Mouse (Mus musculus) liver, embryonic 14.5 days (tissue): ENCODE measurements at regions not wholly inside any gene's neighbourhood (a gene's known extent, or its start where the extent isn't known, plus 50 kb on each side); places are given as distances from the start of the nearest gene placed in this dataset.

Experiments used
- ATAC-seq: fragments of 200-750 bp; cut with Nextera tagmentation; 2 replicates; pipeline ENCODE4 v1.8.0; 2017; ENCODE audit warnings: moderate number of reproducible peaks, mild to moderate bottlenecking, moderate library complexity; ENCODE audit not compliant: insufficient read depth
- DNase-seq, 3 experiments: peaks; one replicate each; pipeline ENCODE4 v3.0.0-alpha.2; 2012 to 2013; ENCODE audit warnings: low read depth in 3 of 3, low spot score in 3 of 3
- H3K27ac ChIP-seq: fragments of 300-500 bp; sonication (generic); 2 replicates; pipeline ENCODE4 v1.5.1; 2014; ENCODE audit warnings: moderate library complexity, mild to moderate bottlenecking, control low read depth, inconsistent platforms
- H3K27me3 ChIP-seq: fragments of 300-500 bp; sonication (generic); 2 replicates; pipeline ENCODE4 v1.6.1; 2014; ENCODE audit warnings: mild to moderate bottlenecking, low read length, moderate library complexity; ENCODE audit not compliant: control insufficient read depth, insufficient read depth
- H3K36me3 ChIP-seq: fragments of 300-500 bp; sonication (generic); replicated peaks from 2 replicates; pipeline ENCODE4 v1.6.1; 2014; ENCODE audit warnings: low read depth; ENCODE audit not compliant: control insufficient read depth, insufficient read depth
- H3K4me1 ChIP-seq, 2 experiments: fragments of 200-500 bp in 1 of 2; fragments of 300-500 bp in 1 of 2; sonication (generic) in 1 of 2; replicated peaks; 2 replicates each; pipeline ENCODE4 v1.6.1; 2012 to 2014; ENCODE audit warnings: antibody characterized with exemption in 1 of 2, inconsistent platforms in 1 of 2, low read length in 1 of 2; ENCODE audit not compliant: control insufficient read depth in 2 of 2, insufficient read depth in 2 of 2
- H3K4me2 ChIP-seq: fragments of 300-500 bp; sonication (generic); 2 replicates; pipeline ENCODE4 v1.6.1; 2014; ENCODE audit warnings: low read depth, mild to moderate bottlenecking, control low read depth, moderate library complexity
- H3K4me3 ChIP-seq, 2 experiments: fragments of 200-500 bp in 1 of 2; fragments of 300-500 bp in 1 of 2; sonication (generic) in 1 of 2; 2 replicates each; pipeline ENCODE4 v1.5.1; 2012 to 2014; ENCODE audit warnings: low read depth in 2 of 2, low read length in 2 of 2, mild to moderate bottlenecking in 2 of 2, control low read depth in 1 of 2, inconsistent platforms in 1 of 2, moderate library complexity in 1 of 2; ENCODE audit not compliant: insufficient read depth in 1 of 2
- H3K9ac ChIP-seq: fragments of 300-500 bp; sonication (generic); replicated peaks from 2 replicates; pipeline ENCODE4 v1.6.1; 2014; ENCODE audit warnings: mild to moderate bottlenecking, control low read depth, moderate library complexity
- H3K9me3 ChIP-seq: fragments of 300-500 bp; sonication (generic); 2 replicates; pipeline ENCODE4 v1.6.1; 2016; ENCODE audit warnings: low read length, mixed read lengths; ENCODE audit not compliant: control insufficient read depth
- CTCF ChIP-seq: IDR thresholded peaks from 2 replicates; pipeline ENCODE4 v1.5.1; 2016; ENCODE audit warnings: antibody characterized with exemption, low read depth, control low read depth
- EP300 ChIP-seq: IDR thresholded peaks from 2 replicates; pipeline ENCODE4 v1.6.1; 2016; ENCODE audit warnings: antibody characterized with exemption, low read depth
- WGBS: fragments of 180-500 bp; shearing (Covaris S2); extraction: QIAGEN DNeasy Blood & Tissue Kit; methylation state at CpG from one replicate; pipeline ENCODE4 v1.1.7; 2014; ENCODE audit not compliant: insufficient replicate concordance; 5-methylcytosine and 5-hydroxymethylcytosine counted together

- H3K9me3 ChIP-seq: no peaks in the 10 kb centered on the region
- no peak overlapping the region for H3K4me2 ChIP-seq
- ATAC-seq: no peak
- TF ChIP-seq CTCF: no peak
- no peak for TF ChIP-seq EP300
- H3K4me1 ChIP-seq: no peaks in the 10 kb centered on the region; a peak in 1 of 4 replicates
- no peak for DNase-seq
- no peaks in the 10 kb centered on the region for H3K27me3 ChIP-seq
- no peak overlapping the region for H3K27ac ChIP-seq
- no peak overlapping the region for H3K9ac ChIP-seq
- H3K4me3 ChIP-seq: no peak overlapping the region
- H3K36me3 ChIP-seq: no peaks in the 10 kb centered on the region
- WGBS: 62% methylated on average over 4 of the region's 4 CpGs
Measured at GRCm38 (mm10) chr2:117548273-117548672, 205.5 kb upstream of the Rasgrp1 start.

- Histone ChIP-seq H3K4me1 (no peaks in the 10 kb centered on the region), H3K27me3 (no peaks in the 10 kb centered on the region), H3K4me3 (no peak overlapping the region), H3K9me3 (no peaks in the 10 kb centered on the region), H3K4me2 (no peak overlapping the region), H3K36me3 (no peaks in the 10 kb centered on the region), H3K27ac (no peak overlapping the region), H3K9ac (no peak overlapping the region)
- no peak for DNase-seq
- TF ChIP-seq CTCF (no peak), EP300 (no peak)
- WGBS: 44% methylated on average over 2 of the region's 2 CpGs
- no peak for ATAC-seq
Measured at GRCm38 (mm10) chr2:117556301-117556700, 213.5 kb upstream of the Rasgrp1 start.

- H3K9ac ChIP-seq: no peak overlapping the region
- no peak overlapping the region for H3K4me3 ChIP-seq
- ATAC-seq (no peak), DNase-seq (no peak)
- no peaks in the 10 kb centered on the region for H3K4me1 ChIP-seq
- no peaks in the 10 kb centered on the region for H3K27me3 ChIP-seq
- TF ChIP-seq CTCF (no peak), EP300 (no peak)
- no peaks in the 10 kb centered on the region for H3K9me3 ChIP-seq
- no peak overlapping the region for H3K27ac ChIP-seq
- no peak overlapping the region for H3K4me2 ChIP-seq
- WGBS: 61% methylated on average over 7 of the region's 7 CpGs
- H3K36me3 ChIP-seq: no peaks in the 10 kb centered on the region
Measured at GRCm38 (mm10) chr2:117570987-117571386, 228.2 kb upstream of the Rasgrp1 start.

GRCm38 (mm10) chr2:117587381-117587780, 244.6 kb upstream of the Rasgrp1 start:
- no peak overlapping the region for H3K4me2 ChIP-seq
- no peak overlapping the region for H3K4me3 ChIP-seq
- DNase-seq (no peak), ATAC-seq (no peak)
- H3K9ac ChIP-seq: no peak overlapping the region
- TF ChIP-seq CTCF (no peak), EP300 (no peak)
- no peaks in the 10 kb centered on the region for H3K36me3 ChIP-seq
- no peaks in the 10 kb centered on the region for H3K9me3 ChIP-seq
- 50% methylated on average over 3 of the region's 3 CpGs for WGBS
- no peaks in the 10 kb centered on the region for H3K27me3 ChIP-seq
- H3K4me1 ChIP-seq: no peaks in the 10 kb centered on the region
- H3K27ac ChIP-seq: no peak overlapping the region

- no peak for ATAC-seq
- Histone ChIP-seq H3K4me1 (no peaks in the 10 kb centered on the region), H3K27ac (no peak overlapping the region), H3K9ac (no peak overlapping the region), H3K27me3 (no peaks in the 10 kb centered on the region), H3K36me3 (no peaks in the 10 kb centered on the region), H3K9me3 (no peaks in the 10 kb centered on the region), H3K4me3 (no peak overlapping the region), H3K4me2 (no peak overlapping the region)
- no peak for DNase-seq
- WGBS: 27% methylated on average over 2 of the region's 2 CpGs
- TF ChIP-seq CTCF: no peak
- TF ChIP-seq EP300: no peak
Measured at GRCm38 (mm10) chr2:117595028-117595427, 252.2 kb upstream of the Rasgrp1 start.

GRCm38 (mm10) chr2:117597573-117597972, 254.8 kb upstream of the Rasgrp1 start:
- no peaks in the 10 kb centered on the region for H3K36me3 ChIP-seq
- no peak overlapping the region for H3K9ac ChIP-seq
- no peak overlapping the region for H3K4me2 ChIP-seq
- no peaks in the 10 kb centered on the region for H3K27me3 ChIP-seq
- no peak overlapping the region for H3K27ac ChIP-seq
- TF ChIP-seq EP300: no peak
- TF ChIP-seq CTCF: no peak
- DNase-seq (no peak), ATAC-seq (no peak)
- H3K4me1 ChIP-seq: no peaks in the 10 kb centered on the region
- no peaks in the 10 kb centered on the region for H3K9me3 ChIP-seq
- no peak overlapping the region for H3K4me3 ChIP-seq
